Mouse (Mus musculus): Measurements from ENCODE around the gene Rif1.
"Not testable (repeated sequence)": the region's sequence is repeated elsewhere in the genome, so short reads cannot be mapped to it uniquely, and the experiment has no call there.

GRCm38 (mm10) chr2:52131370-52131769 lies 58.7 kb downstream of the Rif1 start:
- not testable (repeated sequence) for TF ChIP-seq GATA1 (IDR thresholded peaks at IDR 0.05; ENCODE audit: borderline replicate concordance, low read length); FLI1 (IDR thresholded peaks at IDR 0.05; ENCODE audit: low read length)
